Mouse (Mus musculus) cerebellum, adult 18-20 months (tissue): ENCODE measurements around the gene Xrcc5.

Source experiments
- DNase-seq, 2 experiments: peaks; one replicate each; pipeline ENCODE4 v3.0.0; 2021

Gene Xrcc5

GRCm38 (mm10) chr1:72316409-72316808, 9.2 kb downstream of the Xrcc5 start:
- no peak for DNase-seq

DNA sequence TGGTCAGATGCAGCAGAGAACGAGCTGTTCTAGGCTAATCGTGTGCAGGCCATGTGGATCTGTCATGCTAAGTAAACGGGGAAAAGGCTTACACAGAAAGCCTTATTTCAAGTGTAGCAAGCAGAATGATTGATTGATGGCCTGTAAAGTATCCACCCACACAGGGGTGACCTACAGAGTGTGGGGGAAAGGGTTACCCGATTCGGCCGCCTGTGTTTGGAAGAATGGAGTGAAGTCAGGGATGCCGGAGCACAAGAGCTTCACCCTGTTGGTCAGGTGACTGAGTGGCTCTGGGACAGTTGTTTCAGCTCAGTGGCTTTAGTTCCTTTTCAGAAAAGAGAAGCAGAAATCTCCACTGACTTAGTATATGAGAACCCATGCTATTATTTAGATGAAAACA, 9.7 kb downstream of the Xrcc5 start:
- no peak for DNase-seq

GRCm38 (mm10) chr1:72320759-72321158, 13.5 kb downstream of the Xrcc5 start:
- no peak for DNase-seq

- DNase-seq = no peak
Observed at GRCm38 (mm10) chr1:72323248-72323647, 16.0 kb downstream of the Xrcc5 start.

DNA sequence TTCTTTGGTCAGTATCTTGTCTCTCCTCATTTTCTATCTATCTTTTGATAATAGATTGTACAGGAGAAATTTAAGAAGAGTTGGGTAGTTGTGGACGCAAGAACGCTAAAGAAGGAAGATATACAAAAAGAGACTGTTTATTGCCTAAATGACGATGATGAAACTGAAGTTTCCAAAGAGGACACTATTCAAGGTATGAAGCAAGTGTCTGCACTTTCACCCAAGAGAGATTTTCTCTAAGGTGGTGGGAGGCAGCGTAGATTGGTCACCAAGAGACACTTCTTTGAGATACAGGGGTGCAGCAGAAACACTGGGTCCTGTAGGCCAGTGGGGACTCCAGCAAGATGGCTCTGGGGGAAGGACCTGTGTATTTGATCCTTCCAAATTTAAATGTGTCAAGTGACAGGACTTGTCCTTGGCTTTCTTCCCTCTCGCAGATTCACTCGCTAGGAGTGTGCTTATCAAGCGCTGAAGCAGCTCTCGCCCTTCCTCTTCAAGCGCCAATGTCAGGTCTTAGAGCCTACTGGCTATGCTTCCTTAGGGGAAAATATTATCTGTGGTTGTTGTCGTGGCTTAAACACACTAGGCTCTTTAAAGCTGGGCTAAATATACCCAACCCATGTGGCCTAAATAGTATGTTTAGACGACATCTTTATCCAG, 19.1 kb downstream of the Xrcc5 start:
- DNase-seq = no peak

DNA sequence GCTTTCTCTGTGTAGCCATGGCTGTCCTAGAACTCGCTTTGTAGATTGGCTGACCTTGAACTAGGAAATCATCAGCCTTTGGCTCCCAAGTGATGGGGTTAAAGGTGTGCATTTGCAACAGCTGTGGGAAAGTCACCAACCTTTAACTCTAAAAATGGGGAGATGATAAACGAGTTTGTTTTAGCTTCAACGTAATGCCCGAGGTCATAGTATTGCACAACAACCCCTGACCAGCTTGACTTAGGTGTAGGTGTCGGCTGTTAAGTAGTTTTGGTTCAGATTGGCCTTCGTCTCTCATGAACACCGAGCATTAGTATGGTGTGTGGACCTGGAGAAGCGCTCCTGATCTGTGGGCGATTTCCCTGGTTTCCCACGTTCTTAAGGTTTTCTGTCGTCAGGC, 27.6 kb downstream of the Xrcc5 start:
- no peak for DNase-seq

DNA sequence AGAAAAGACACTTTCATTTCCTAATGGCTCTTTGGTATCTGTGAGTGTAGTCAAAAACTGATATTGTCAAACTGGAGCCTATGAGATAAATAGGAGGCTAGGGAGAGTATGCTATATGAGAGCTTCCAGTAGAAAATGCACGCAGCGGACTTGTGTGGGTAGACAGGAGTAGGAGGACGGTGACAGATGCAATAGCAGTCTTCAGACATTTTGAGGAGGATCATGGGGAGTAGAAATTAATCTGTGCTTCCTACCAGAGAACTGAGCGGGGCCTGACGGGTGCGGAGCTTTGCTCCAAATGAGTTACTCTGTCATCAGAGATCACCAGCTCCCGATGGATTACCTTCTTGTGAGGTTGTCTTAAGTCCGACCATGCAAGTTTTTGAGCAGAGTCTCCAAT, 29.6 kb downstream of the Xrcc5 start:
- DNase-seq = no peak

DNA sequence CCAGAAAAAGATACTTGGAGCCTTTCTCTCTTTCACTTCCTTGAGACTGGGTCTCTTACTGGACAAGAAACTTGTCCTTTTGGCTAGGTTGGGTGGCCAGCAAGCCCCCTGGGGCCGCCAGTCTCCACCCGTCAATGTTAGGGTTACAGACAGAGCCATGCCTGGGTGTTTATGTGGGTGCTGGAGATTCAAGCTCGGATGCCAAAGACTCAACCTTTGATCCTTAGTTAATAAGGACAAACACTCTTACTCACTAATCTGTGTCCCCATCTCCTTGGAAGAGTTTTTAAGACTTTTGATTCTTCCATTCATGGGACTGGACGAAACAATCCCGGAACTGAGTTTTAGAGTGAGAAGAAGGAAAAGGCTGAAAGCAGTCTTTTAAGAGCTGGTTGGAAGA, 31.1 kb downstream of the Xrcc5 start:
- no peak for DNase-seq

GRCm38 (mm10) chr1:72347873-72348272, 40.7 kb downstream of the Xrcc5 start:
- DNase-seq = no peak

DNA sequence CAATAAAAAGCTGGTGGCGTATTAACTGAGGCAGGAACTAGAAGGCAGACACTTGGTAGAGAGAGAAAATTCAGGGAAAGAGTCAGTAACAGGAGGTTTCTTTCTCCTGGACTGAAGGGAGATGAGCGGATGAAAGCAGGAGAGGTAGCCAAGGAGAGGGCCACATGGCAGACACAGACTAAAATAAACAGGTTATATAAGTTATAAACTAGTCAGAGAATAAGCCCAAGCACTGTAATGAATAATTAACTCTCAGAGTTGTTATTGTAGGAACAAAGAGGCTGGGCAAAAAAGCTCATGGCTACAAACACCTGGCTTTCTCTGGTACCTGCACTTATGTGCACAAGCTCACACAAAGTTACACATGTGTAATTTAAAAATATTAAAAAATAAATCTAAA, 47.6 kb downstream of the Xrcc5 start:
- DNase-seq = no peak

DNA sequence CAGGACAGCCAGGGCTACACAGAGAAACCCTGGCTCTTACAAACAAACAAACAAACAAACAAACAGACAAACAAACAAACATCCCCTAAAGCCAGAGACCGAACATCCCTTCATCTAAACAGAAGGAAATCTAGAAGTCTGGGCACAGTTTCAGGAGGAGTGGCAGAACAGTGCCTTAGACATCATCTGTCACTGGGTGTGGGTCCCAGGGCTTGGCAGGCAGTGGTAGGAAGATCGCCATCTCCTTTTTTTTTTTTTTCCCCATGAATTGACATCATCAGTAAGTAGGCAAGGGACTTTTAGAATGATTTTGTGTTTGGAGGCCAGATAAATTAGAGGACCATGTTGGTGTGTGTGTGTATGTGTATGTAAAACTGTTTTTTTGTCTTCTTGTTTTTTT, 51.0 kb downstream of the Xrcc5 start:
- no peak for DNase-seq

DNA sequence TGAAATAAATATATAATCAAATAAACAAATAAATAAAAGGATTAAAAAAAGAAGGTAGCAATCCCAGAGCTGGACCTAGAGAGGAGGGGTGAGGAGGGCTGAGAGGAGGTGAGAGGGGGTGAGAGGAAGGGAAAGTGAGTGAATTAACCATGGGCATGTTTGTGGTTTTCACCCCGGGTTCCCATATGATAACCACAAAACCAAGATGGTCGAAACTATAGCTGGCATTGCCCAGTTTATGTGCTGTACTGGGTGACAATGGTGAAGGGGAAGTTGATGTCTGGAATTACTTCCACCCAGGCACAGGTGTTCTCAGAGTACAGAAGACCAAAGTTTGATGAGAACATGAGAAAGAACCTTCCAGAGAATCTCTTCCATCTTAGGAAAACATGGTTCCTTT, 52.2 kb downstream of the Xrcc5 start:
- DNase-seq = no peak

DNA sequence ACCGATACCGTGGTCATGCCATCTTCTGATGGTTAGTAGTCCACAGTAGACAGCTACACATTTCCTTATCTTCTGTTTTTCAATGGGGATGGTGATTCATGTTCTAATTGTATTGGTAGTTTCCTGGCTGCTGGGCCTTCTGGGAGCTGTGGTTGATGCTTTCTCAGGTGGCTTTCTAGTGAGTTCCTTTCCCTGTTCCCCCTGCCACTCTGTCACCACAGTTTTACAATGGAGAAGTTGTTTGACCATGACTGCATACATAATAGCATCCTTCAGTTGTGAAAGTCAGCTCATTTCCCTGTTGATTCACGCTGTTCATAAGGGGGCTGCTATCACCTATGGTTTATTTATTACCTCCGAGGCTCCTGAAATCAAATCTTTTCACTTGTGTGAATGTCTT, 53.6 kb downstream of the Xrcc5 start:
- no peak for DNase-seq

DNA sequence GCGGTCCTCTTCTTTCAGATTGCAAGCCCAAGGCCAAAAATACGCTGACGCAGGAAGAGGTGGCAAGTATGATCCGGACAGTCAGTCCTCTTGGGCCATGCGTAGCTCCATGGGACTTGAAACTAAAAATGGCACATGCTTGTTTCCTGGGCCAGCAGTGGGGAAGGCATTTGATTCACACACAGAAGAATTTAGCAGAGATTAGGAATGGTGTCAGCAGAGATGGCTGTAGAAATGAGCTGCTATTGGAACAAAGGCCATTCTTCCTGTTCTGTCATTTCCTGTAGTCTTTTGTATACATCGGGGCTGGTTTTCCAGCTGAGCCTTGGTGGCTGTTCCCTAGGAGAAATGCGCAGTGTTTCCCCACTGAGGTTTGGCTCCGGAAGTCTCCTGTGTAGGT, 57.4 kb downstream of the Xrcc5 start:
- no peak for DNase-seq

GRCm38 (mm10) chr1:72372512-72372911, 65.3 kb downstream of the Xrcc5 start:
- DNase-seq = no peak

DNA sequence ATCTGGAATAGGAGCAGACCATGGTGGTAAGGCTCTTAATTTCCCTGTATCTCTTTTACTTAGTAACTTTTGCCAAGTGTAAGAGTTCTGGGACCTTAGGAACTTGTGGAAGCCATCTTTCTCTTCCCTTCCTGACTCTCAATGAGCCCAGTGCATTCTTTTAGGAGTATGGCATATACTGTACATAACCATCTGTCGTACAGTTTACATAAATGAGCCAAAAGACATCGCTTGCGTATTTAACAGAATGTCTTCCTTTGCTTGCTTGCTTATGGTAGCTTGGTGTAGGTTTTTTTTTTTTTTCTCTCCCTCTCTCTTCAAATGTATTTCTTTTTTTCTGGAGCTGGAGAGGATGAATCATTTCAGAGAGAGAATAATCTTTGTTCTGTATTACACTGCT, 65.7 kb downstream of the Xrcc5 start:
- no peak for DNase-seq

DNA sequence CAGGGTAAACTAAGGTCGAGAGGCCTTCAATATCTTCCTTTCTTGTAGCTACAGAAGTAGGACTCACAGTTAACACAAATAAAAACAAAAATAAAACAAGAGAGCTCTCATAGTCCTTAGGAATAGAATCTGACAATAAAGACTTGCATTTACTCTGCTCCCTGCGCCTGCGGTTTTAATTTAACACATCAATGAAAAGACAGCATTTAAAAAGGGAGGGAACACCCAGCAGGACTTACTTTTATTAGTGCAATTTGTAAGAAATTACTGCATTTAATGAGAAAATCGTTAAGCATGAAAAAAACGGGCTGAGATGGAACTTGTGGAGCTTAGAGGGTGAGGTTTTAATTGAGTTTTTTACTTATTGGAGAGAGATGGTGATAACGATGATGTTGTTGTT, 66.4 kb downstream of the Xrcc5 start:
- no peak for DNase-seq

- no peak for DNase-seq
Observed at GRCm38 (mm10) chr1:72374049-72374448, 66.8 kb downstream of the Xrcc5 start.

- DNase-seq = no peak
Observed at GRCm38 (mm10) chr1:72378151-72378550, 70.9 kb downstream of the Xrcc5 start.

- no peak for DNase-seq
Observed at GRCm38 (mm10) chr1:72379752-72380353, 72.6 kb downstream of the Xrcc5 start.

- DNase-seq = no peak
Observed at GRCm38 (mm10) chr1:72380544-72380943, 73.3 kb downstream of the Xrcc5 start.

DNA sequence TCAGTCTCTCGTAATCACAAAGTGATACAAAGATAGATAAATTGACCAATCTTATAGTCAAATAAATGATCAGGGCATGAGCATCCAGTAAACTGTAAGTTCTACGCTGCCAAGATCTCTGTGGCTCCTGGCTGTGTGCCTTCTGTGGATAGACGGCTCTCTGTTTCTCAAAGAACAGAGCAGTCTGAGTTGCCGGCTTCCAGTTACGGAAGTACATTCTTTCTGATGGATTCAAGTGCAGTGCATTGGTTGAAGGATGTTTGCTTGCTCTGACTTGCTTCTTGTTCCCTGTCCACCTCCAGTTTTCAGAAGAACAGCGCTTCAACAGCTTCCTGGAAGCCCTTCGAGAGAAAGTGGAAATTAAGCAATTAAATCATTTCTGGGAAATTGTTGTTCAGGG, 75.8 kb downstream of the Xrcc5 start:
- no peak for DNase-seq

DNA sequence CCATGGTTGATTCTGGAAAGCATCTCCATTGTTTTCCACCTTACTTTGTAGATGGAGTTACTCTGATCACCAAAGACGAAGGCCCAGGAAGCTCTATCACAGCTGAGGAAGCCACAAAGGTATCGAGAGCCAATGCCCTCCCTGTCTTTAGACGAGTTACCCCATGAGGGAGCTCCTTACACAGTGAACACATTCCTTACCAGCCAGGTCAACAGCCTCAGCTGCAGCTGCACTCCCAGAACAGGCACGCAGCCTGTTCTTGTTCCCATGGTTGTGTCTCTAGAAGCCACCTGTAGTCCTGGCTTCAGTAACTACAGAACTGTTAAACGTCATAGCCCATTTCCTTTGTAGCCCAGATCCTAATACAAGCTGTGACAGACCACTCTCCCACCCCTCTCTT, 76.4 kb downstream of the Xrcc5 start:
- DNase-seq = no peak

GRCm38 (mm10) chr1:72390420-72390819, 83.2 kb downstream of the Xrcc5 start:
- no peak for DNase-seq

GRCm38 (mm10) chr1:72399720-72400401, 92.6 kb downstream of the Xrcc5 start:
- DNase-seq = no peak
